Mouse (Mus musculus): Measurements from ENCODE around the gene Cdh3. TPM values are rescaled to one million over a fixed set of nuclear protein-coding genes. Genes with fewer than 3 reads are reported as not detected.
"Not testable (repeated sequence)": the region's sequence is repeated elsewhere in the genome, so short reads cannot be mapped to it uniquely, and the experiment has no call there.

Cdh3 gene
- polyA plus RNA-seq, 1 experiment = 5.0 TPM

GRCm38 (mm10) chr8:106584942-106585670 is 74.4 kb downstream of the Cdh3 start:
- Histone ChIP-seq H3K4me3 (ENCODE audit: insufficient read depth, low read depth, low read length) (no peak overlapping the region), H3K36me3 (ENCODE audit: control insufficient read depth, insufficient read depth, low read length) (no peaks in the 10 kb centered on the region), H3K27ac (ENCODE audit: insufficient read depth, low read depth, low read length) (0 out of 2 replicates have a peak overlapping the region, but pooled peaks have one; percentile 21), H3K27me3 (replicated peaks; ENCODE audit: control insufficient read depth, insufficient read depth, low read length) (no peaks in the 10 kb centered on the region), H3K4me1 (ENCODE audit: control insufficient read depth, insufficient read depth, low read length) (peaks cover 17% of the 10 kb centered on the region; the same call in 1 of the 2 replicates)
- WGBS = 39% methylated on average over 11 of the region's 11 CpGs
- TF ChIP-seq CTCF (conservative IDR thresholded peaks at IDR 0.05; ENCODE audit: insufficient read depth, insufficient read length, low read depth, low read length) = no peak
- no peak for TF ChIP-seq POLR2A (IDR thresholded peaks at IDR 0.05; ENCODE audit: low read depth, low read length)
- peak; percentile 71 for DNase-seq

- Histone ChIP-seq H3K4me1 (ENCODE audit: control insufficient read depth, insufficient read depth, low read length) (peaks cover 17% of the 10 kb centered on the region; the same call in 1 of the 2 replicates), H3K27ac (ENCODE audit: insufficient read depth, low read depth, low read length) (no peak overlapping the region), H3K36me3 (ENCODE audit: control insufficient read depth, insufficient read depth, low read length) (no peaks in the 10 kb centered on the region), H3K27me3 (replicated peaks; ENCODE audit: control insufficient read depth, insufficient read depth, low read length) (no peaks in the 10 kb centered on the region), H3K4me3 (ENCODE audit: insufficient read depth, low read depth, low read length) (no peak overlapping the region)
- DNase-seq = no peak
- 85% methylated on average over 3 of the region's 3 CpGs for WGBS
- TF ChIP-seq CTCF (conservative IDR thresholded peaks at IDR 0.05; ENCODE audit: insufficient read depth, insufficient read length, low read depth, low read length) (no peak), POLR2A (IDR thresholded peaks at IDR 0.05; ENCODE audit: low read depth, low read length) (no peak)
Measured at GRCm38 (mm10) chr8:106585671-106586037, 75.0 kb downstream of the Cdh3 start.

- no peak overlapping the region for H3K4me3 ChIP-seq (ENCODE audit: insufficient read depth, low read depth, low read length)
- no peak for DNase-seq
- WGBS = 88% methylated on average over 8 of the region's 8 CpGs
- H3K27ac ChIP-seq (ENCODE audit: insufficient read depth, low read depth, low read length) = no peak overlapping the region
- H3K36me3 ChIP-seq (ENCODE audit: control insufficient read depth, insufficient read depth, low read length) = no peaks in the 10 kb centered on the region
- TF ChIP-seq CTCF (conservative IDR thresholded peaks at IDR 0.05; ENCODE audit: insufficient read depth, insufficient read length, low read depth, low read length) (no peak), POLR2A (IDR thresholded peaks at IDR 0.05; ENCODE audit: low read depth, low read length) (no peak)
- H3K27me3 ChIP-seq (replicated peaks; ENCODE audit: control insufficient read depth, insufficient read depth, low read length) = no peaks in the 10 kb centered on the region
- H3K4me1 ChIP-seq (ENCODE audit: control insufficient read depth, insufficient read depth, low read length) = peaks cover 17% of the 10 kb centered on the region; the same call in 1 of the 2 replicates
Measured at GRCm38 (mm10) chr8:106586896-106587295, 76.2 kb downstream of the Cdh3 start.

- Histone ChIP-seq H3K36me3 (ENCODE audit: control insufficient read depth, insufficient read depth, low read length) (no peaks in the 10 kb centered on the region), H3K4me1 (ENCODE audit: control insufficient read depth, insufficient read depth, low read length) (peaks cover 16% of the 10 kb centered on the region; the same call in 1 of the 2 replicates), H3K27ac (ENCODE audit: insufficient read depth, low read depth, low read length) (no peak overlapping the region), H3K4me3 (ENCODE audit: insufficient read depth, low read depth, low read length) (no peak overlapping the region), H3K27me3 (replicated peaks; ENCODE audit: control insufficient read depth, insufficient read depth, low read length) (no peaks in the 10 kb centered on the region)
- TF ChIP-seq POLR2A (IDR thresholded peaks at IDR 0.05; ENCODE audit: low read depth, low read length) (no peak), CTCF (conservative IDR thresholded peaks at IDR 0.05; ENCODE audit: insufficient read depth, insufficient read length, low read depth, low read length) (no peak)
- 18% methylated on average over 3 of the region's 3 CpGs for WGBS
- DNase-seq = peak; percentile 63
Measured at GRCm38 (mm10) chr8:106588443-106589431, 78.0 kb downstream of the Cdh3 start.

GRCm38 (mm10) chr8:106592458-106592857 is 81.8 kb downstream of the Cdh3 start:
- Histone ChIP-seq H3K27ac (ENCODE audit: insufficient read depth, low read depth, low read length) (no peak overlapping the region), H3K36me3 (ENCODE audit: control insufficient read depth, insufficient read depth, low read length) (no peaks in the 10 kb centered on the region), H3K4me3 (ENCODE audit: insufficient read depth, low read depth, low read length) (no peak overlapping the region), H3K27me3 (replicated peaks; ENCODE audit: control insufficient read depth, insufficient read depth, low read length) (no peaks in the 10 kb centered on the region), H3K4me1 (ENCODE audit: control insufficient read depth, insufficient read depth, low read length) (peaks cover 4% of the 10 kb centered on the region; the same call in 1 of the 2 replicates)
- no peak for TF ChIP-seq CTCF (conservative IDR thresholded peaks at IDR 0.05; ENCODE audit: insufficient read depth, insufficient read length, low read depth, low read length)
- TF ChIP-seq POLR2A (IDR thresholded peaks at IDR 0.05; ENCODE audit: low read depth, low read length) = no peak
- DNase-seq = no peak
- WGBS = 38% methylated on average over 3 of the region's 3 CpGs

- 93% methylated on average over 3 of the region's 3 CpGs for WGBS
- not testable (repeated sequence) for H3K4me1 ChIP-seq (ENCODE audit: control insufficient read depth, insufficient read depth, low read length); H3K27me3 ChIP-seq (replicated peaks; ENCODE audit: control insufficient read depth, insufficient read depth, low read length); H3K4me3 ChIP-seq (ENCODE audit: insufficient read depth, low read depth, low read length); H3K36me3 ChIP-seq (ENCODE audit: control insufficient read depth, insufficient read depth, low read length); DNase-seq; H3K27ac ChIP-seq (ENCODE audit: insufficient read depth, low read depth, low read length)
Measured at GRCm38 (mm10) chr8:106595623-106596022, 84.9 kb downstream of the Cdh3 start.

- peaks cover 5% of the 10 kb centered on the region; the same call in 1 of the 2 replicates for H3K4me1 ChIP-seq (ENCODE audit: control insufficient read depth, insufficient read depth, low read length)
Measured at GRCm38 (mm10) chr8:106597067-106597466, 86.4 kb downstream of the Cdh3 start.

More at GRCm38 (mm10) chr8:106597067-106597466, 86.4 kb downstream of the Cdh3 start:
- Histone ChIP-seq H3K4me3 (ENCODE audit: insufficient read depth, low read depth, low read length) (no peak overlapping the region), H3K36me3 (ENCODE audit: control insufficient read depth, insufficient read depth, low read length) (no peaks in the 10 kb centered on the region), H3K27me3 (replicated peaks; ENCODE audit: control insufficient read depth, insufficient read depth, low read length) (no peaks in the 10 kb centered on the region), H3K27ac (ENCODE audit: insufficient read depth, low read depth, low read length) (no peak overlapping the region)
- DNase-seq = no peak
- no peak for TF ChIP-seq CTCF (conservative IDR thresholded peaks at IDR 0.05; ENCODE audit: insufficient read depth, insufficient read length, low read depth, low read length)
- TF ChIP-seq POLR2A (IDR thresholded peaks at IDR 0.05; ENCODE audit: low read depth, low read length) = no peak
- 98% methylated on average over 5 of the region's 5 CpGs for WGBS

Measured in kidney, adult 2 months (tissue).